Mouse (Mus musculus) layer of hippocampus, postnatal 25 days (tissue): ENCODE data around the gene Gm11172. TPM values are rescaled to one million over a fixed set of nuclear protein-coding genes. Genes with fewer than 3 reads are reported as not detected.

ENCODE experiments used
- total RNA-seq, 2 experiments: library from RNA; stranded (reverse); gene quantifications; 2 replicates each; pipeline ENCODE4 v1.2.3; 2021

Gene Gm11172
- total RNA-seq, 2 experiments from 2014 or later: not detected

Other genes with a start within 250 kb of the Gm11172 start
- under 1 TPM; 0.71 to 0.77 TPM for gene Socs1, start 27.4 kb upstream of the Gm11172 start, total RNA-seq
- not detected for gene Tnp2, start 24.3 kb upstream of the Gm11172 start, total RNA-seq
- not detected for gene Prm3, start 22.0 kb upstream of the Gm11172 start, total RNA-seq
- not detected for gene Prm2, start 16.8 kb upstream of the Gm11172 start, total RNA-seq
- not detected for gene Prm1, start 7.1 kb upstream of the Gm11172 start, total RNA-seq
- under 1 TPM; 0.17 to 0.28 TPM for gene Rmi2, start 22.1 kb downstream of the Gm11172 start, total RNA-seq
- 100 to 1,000 TPM; 166 to 177 TPM for gene Snn, start 248.0 kb downstream of the Gm11172 start, total RNA-seq